In the genomic region with DNA sequence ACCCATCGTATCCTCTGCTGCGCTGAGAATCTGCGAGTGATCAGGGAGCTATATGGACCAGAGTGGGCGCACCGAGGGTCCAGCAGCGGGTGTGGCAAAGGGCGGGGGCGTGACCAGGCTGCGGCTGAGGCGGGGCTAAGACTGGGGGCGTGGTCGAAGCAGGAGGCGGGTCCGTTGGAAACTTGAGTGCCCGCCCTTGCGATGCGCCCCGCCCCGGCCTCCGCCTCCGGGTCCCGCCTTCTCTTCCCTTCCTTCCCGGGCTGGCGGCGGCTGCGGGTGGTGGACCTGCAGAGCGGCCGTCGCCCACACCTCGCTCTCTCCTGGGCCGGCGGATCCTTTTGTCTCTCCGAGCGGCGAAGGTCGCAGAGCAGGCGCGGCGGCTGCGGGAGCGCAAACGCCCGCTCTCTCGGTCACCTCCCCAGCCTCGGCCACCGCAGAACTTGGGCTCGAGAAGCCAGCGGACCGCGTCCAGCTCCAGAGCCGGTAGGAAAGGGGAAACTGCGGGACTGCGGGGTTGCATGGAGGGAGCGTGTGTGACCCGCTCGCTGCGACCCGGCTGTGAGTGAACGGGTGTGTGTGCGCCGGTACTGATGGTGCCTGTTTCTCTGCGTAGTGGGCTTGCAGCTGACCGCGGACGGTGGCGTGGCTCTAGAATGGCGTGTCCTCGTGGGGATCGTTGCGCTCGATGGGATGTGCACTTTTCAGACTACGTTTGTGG, we compare ENCODE assay signal across 8 mouse cellular contexts. TPM values are rescaled to one million over a fixed set of nuclear protein-coding genes. Genes with fewer than 3 reads are reported as not detected.
DNase-seq lines count a peak whose midpoint lies in the region; ATAC-seq and TF ChIP-seq lines count a peak whose summit lies in the region.

Gene Hpcal1 (plus strand): TSS at position 293 of the 718 bp plus-strand sequence.

- no peak for TF ChIP-seq EP300 in ES-Bruce4 (IDR thresholded peaks at IDR 0.05; ENCODE audit: insufficient read depth, low read depth, low read length)
- TF ChIP-seq EP300 in stomach, postnatal 0 days (optimal IDR thresholded peaks at IDR 0.05), result no peak

- H3K9me3 ChIP-seq in ES-Bruce4 (replicated peaks; ENCODE audit: control insufficient read depth, insufficient read depth, low read length, poor library complexity, severe bottlenecking), result no peaks in the 10 kb centered on the region
- H3K9me3 ChIP-seq in forebrain, embryonic 14.5 days (replicated peaks; ENCODE audit: control insufficient read depth, low read length), result no peaks in the 10 kb centered on the region
- H3K9me3 ChIP-seq in liver, embryonic 16.5 days (replicated peaks; ENCODE audit: control insufficient read depth, low read length), result no peaks in the 10 kb centered on the region
- H3K9me3 ChIP-seq in neural tube, embryonic 12.5 days, result no peaks in the 10 kb centered on the region
- no peaks in the 10 kb centered on the region for H3K9me3 ChIP-seq in stomach, postnatal 0 days (ENCODE audit: control insufficient read depth, low read length)

- TF ChIP-seq POLR2A in ES-Bruce4 (IDR thresholded peaks at IDR 0.05; ENCODE audit: insufficient read depth, low read length), result no peak

- no peak within 1 kb of the TSS for H3K27ac ChIP-seq in ES-Bruce4 (ENCODE audit: insufficient read depth, low read length)
- H3K27ac ChIP-seq in forebrain, embryonic 14.5 days (ENCODE audit: low read depth, low read length), result no peak within 1 kb of the TSS
- peak within 1 kb of the TSS; percentile 63 for H3K27ac ChIP-seq in liver, embryonic 16.5 days (ENCODE audit: low read length)
- H3K27ac ChIP-seq in neural tube, embryonic 12.5 days, result no peak within 1 kb of the TSS
- H3K27ac ChIP-seq in stomach, postnatal 0 days (replicated peaks), result peak within 1 kb of the TSS; percentile 74

- under 1% methylated on average over 65 of the region's 72 CpGs for WGBS in forebrain, embryonic 14.5 days
- WGBS in large intestine, adult 2 months, result under 1% methylated on average over 72 of the region's 72 CpGs
- under 1% methylated on average over 71 of the region's 72 CpGs for whole genome bisulfite sequencing in liver, embryonic 16.5 days (ENCODE audit: insufficient replicate concordance)
- WGBS in neural tube, embryonic 12.5 days, result 1% methylated on average over 71 of the region's 72 CpGs
- under 1% methylated on average over 69 of the region's 72 CpGs for WGBS in stomach, postnatal 0 days

- H3K36me3 ChIP-seq in ES-Bruce4 (ENCODE audit: control insufficient read depth, insufficient read depth, low read length, poor library complexity, severe bottlenecking), result no peaks in the 10 kb centered on the region
- no peaks in the 10 kb centered on the region for H3K36me3 ChIP-seq in forebrain, embryonic 14.5 days (ENCODE audit: control insufficient read depth, insufficient read depth, low read length)
- H3K36me3 ChIP-seq in liver, embryonic 16.5 days (ENCODE audit: control insufficient read depth, insufficient read depth), result no peaks in the 10 kb centered on the region
- no peaks in the 10 kb centered on the region for H3K36me3 ChIP-seq in neural tube, embryonic 12.5 days
- no peaks in the 10 kb centered on the region for H3K36me3 ChIP-seq in stomach, postnatal 0 days (ENCODE audit: control insufficient read depth, insufficient read depth, low read length)

- peak; percentile 89 for ATAC-seq in forebrain, embryonic 14.5 days
- ATAC-seq in liver, embryonic 16.5 days (ENCODE audit: low read depth), result peak; percentile 87
- ATAC-seq in neural tube, embryonic 12.5 days (ENCODE audit: low FRiP score, low read depth), result peak; percentile 94
- ATAC-seq in stomach, postnatal 0 days (ENCODE audit: low FRiP score, low TSS enrichment), result peak; percentile 91

- peaks cover 3% of the 10 kb centered on the region for H3K4me1 ChIP-seq in ES-Bruce4 (ENCODE audit: control insufficient read depth, insufficient read depth, low read length)
- H3K4me1 ChIP-seq in forebrain, embryonic 14.5 days (ENCODE audit: control insufficient read depth, insufficient read depth, low read length), result peaks cover 17% of the 10 kb centered on the region
- peaks cover 21% of the 10 kb centered on the region for H3K4me1 ChIP-seq in liver, embryonic 16.5 days (ENCODE audit: control insufficient read depth, low read depth, low read length)
- H3K4me1 ChIP-seq in neural tube, embryonic 12.5 days, result peaks cover 14% of the 10 kb centered on the region
- H3K4me1 ChIP-seq in stomach, postnatal 0 days (replicated peaks; ENCODE audit: control insufficient read depth, insufficient read depth), result peaks cover 2% of the 10 kb centered on the region; the same call in 1 of the 2 replicates

- intact Hi-C loops in heart, postnatal 10 days (cut with DNase I), result loop anchor here (5.0 kb wide), 5 partner anchors 37 to 138 kb away; no protein-coding TSS in a partner anchor

- TF ChIP-seq CTCF in ES-Bruce4 (IDR thresholded peaks at IDR 0.05; ENCODE audit: low read depth, low read length), result no peak
- TF ChIP-seq CTCF in stomach, postnatal 0 days (IDR thresholded peaks at IDR 0.05; ENCODE audit: low read depth), result no peak

- peak within 1 kb of the TSS; percentile 93 for H3K4me2 ChIP-seq in forebrain, embryonic 14.5 days (ENCODE audit: low read length)
- H3K4me2 ChIP-seq in liver, embryonic 16.5 days (ENCODE audit: low read depth, low read length), result peak within 1 kb of the TSS; percentile 90
- H3K4me2 ChIP-seq in neural tube, embryonic 12.5 days (replicated peaks), result peak within 1 kb of the TSS; percentile 97
- peak within 1 kb of the TSS; percentile 98 for H3K4me2 ChIP-seq in stomach, postnatal 0 days (replicated peaks; ENCODE audit: low read depth)

- peak; percentile 95 for DNase-seq in cerebellum, adult 11 months
- peak; percentile 82 for DNase-seq in forebrain, embryonic 14.5 days (ENCODE audit: low spot score)
- peak; percentile 95 to 96 for DNase-seq in heart, postnatal 10 days
- DNase-seq in large intestine, adult 2 months (ENCODE audit: low read depth, low spot score), result no peak
- DNase-seq in stomach, postnatal 0 days (ENCODE audit: low spot score), result peak; percentile 98

- peak within 1 kb of the TSS; percentile 81 for H3K4me3 ChIP-seq in ES-Bruce4 (ENCODE audit: low read depth, low read length)
- H3K4me3 ChIP-seq in forebrain, embryonic 14.5 days (ENCODE audit: low read depth, low read length), result peak within 1 kb of the TSS; percentile 72
- H3K4me3 ChIP-seq in liver, embryonic 16.5 days (ENCODE audit: low read depth, low read length), result peak within 1 kb of the TSS; percentile 73
- H3K4me3 ChIP-seq in neural tube, embryonic 12.5 days, result peak within 1 kb of the TSS; percentile 70
- peak within 1 kb of the TSS; percentile 84 for H3K4me3 ChIP-seq in stomach, postnatal 0 days (ENCODE audit: low read depth, low read length)

- H3K9ac ChIP-seq in ES-Bruce4 (ENCODE audit: low read depth, poor library complexity, severe bottlenecking), result peak within 1 kb of the TSS; percentile 64
- peak within 1 kb of the TSS; percentile 80 for H3K9ac ChIP-seq in forebrain, embryonic 14.5 days (ENCODE audit: low read length)
- H3K9ac ChIP-seq in liver, embryonic 16.5 days (ENCODE audit: low read depth, low read length), result peak within 1 kb of the TSS; percentile 72
- H3K9ac ChIP-seq in neural tube, embryonic 12.5 days, result peak within 1 kb of the TSS; percentile 77
- peak within 1 kb of the TSS; percentile 71 for H3K9ac ChIP-seq in stomach, postnatal 0 days (ENCODE audit: low read length)

- H3K27me3 ChIP-seq in ES-Bruce4 (ENCODE audit: control insufficient read depth, insufficient read depth, low read length, poor library complexity, severe bottlenecking), result 0 out of 2 replicates have a peak, but pooled peaks cover 1% of the 10 kb centered on the region
- H3K27me3 ChIP-seq in forebrain, embryonic 14.5 days (replicated peaks; ENCODE audit: control insufficient read depth, insufficient read depth, low read length), result no peaks in the 10 kb centered on the region
- H3K27me3 ChIP-seq in liver, embryonic 16.5 days (ENCODE audit: control insufficient read depth, insufficient read depth, low read depth, low read length), result peaks cover 19% of the 10 kb centered on the region
- H3K27me3 ChIP-seq in neural tube, embryonic 12.5 days (replicated peaks), result no peaks in the 10 kb centered on the region
- H3K27me3 ChIP-seq in stomach, postnatal 0 days (ENCODE audit: control insufficient read depth, insufficient read depth, low read length), result no peaks in the 10 kb centered on the region

RNA-seq across cellular contexts. Expression of gene Hpcal1, which starts in this region (rescaled TPM):
- polyA plus RNA-seq in ES-Bruce4 (2011; ENCODE audit: insufficient read depth, insufficient read length, low read depth, missing spikeins), result 65.1 and 65.5 TPM in 2 replicates
- polyA plus RNA-seq in forebrain, embryonic 14.5 days (2014; fragmentation: Nextera tagmentation; extraction: Ambion mirVana), result 33.3 and 40.0 TPM in 2 replicates
- total RNA-seq in heart, postnatal 10 days (2021), result 10 to 100 TPM; 22.7 to 31.7 TPM
- polyA plus RNA-seq in large intestine, adult 2 months (2012; rRNA removed), result 86.2 and 86.6 TPM in 2 replicates
- polyA plus RNA-seq in liver, embryonic 16.5 days (2015; fragmentation: Nextera tagmentation; extraction: Ambion mirVana), result 22.2 and 23.6 TPM in 2 replicates
- 35.1 and 38.6 TPM in 2 replicates for polyA plus RNA-seq in neural tube, embryonic 12.5 days (2016; fragmentation: Nextera tagmentation; extraction: Ambion mirVana)
- polyA plus RNA-seq in stomach, postnatal 0 days (2015; fragmentation: Nextera tagmentation; extraction: Ambion mirVana), result 61.2 and 62.6 TPM in 2 replicates

Comparison
In these comparisons a context has a peak if more than half of its experiments do, and no peak if none do; other contexts are left out.
1. H3K27ac ChIP-seq: peak in liver, embryonic 16.5 days (single experiment) and stomach, postnatal 0 days (single experiment); none in ES-Bruce4 (single experiment), forebrain, embryonic 14.5 days (single experiment) and neural tube, embryonic 12.5 days (single experiment).
2. Peak in every context shown above with its lines, with median percentiles within 50 percentile points of each other: H3K4me3 ChIP-seq, H3K9ac ChIP-seq, ATAC-seq and H3K4me2 ChIP-seq.